ENCODE assay signal across 8 mouse cellular contexts in genomic region chr9:111689680-111690483, GRCm38 (mm10). TPM values are rescaled to one million over a fixed set of nuclear protein-coding genes. Genes with fewer than 3 reads are reported as not detected.
DNase-seq lines count a peak whose midpoint lies in the region; ATAC-seq and TF ChIP-seq lines count a peak whose summit lies in the region.

Stac (minus strand) TSS chr9:111690348.

- H3K36me3 ChIP-seq in E14TG2a.4 (ENCODE audit: insufficient read depth, low read length) = no peaks in the 10 kb centered on the region
- no peaks in the 10 kb centered on the region for H3K36me3 ChIP-seq in hindbrain, embryonic 12.5 days
- H3K36me3 ChIP-seq in midbrain, embryonic 11.5 days (ENCODE audit: control insufficient read depth, insufficient read depth, low read length) = no peaks in the 10 kb centered on the region

- 3% methylated on average over 58 of the region's 64 CpGs for WGBS in hindbrain, embryonic 12.5 days
- WGBS in midbrain, embryonic 11.5 days = 2% methylated on average over 62 of the region's 64 CpGs

- ATAC-seq in hindbrain, embryonic 12.5 days (ENCODE audit: low FRiP score) = peak; percentile 69
- ATAC-seq in midbrain, embryonic 11.5 days (ENCODE audit: low FRiP score) = peak; percentile 88

- peak; percentile 8 for DNase-seq in gastrocnemius, postnatal 14 days
- DNase-seq in gastrocnemius, adult 8-10 months (ENCODE audit: low spot score in 2 of 2) = no peak
- peak; percentile 54 for DNase-seq in embryo, embryonic 9.5 days (ENCODE audit: extremely low spot score)
- peak; percentile 89 for DNase-seq in midbrain, embryonic 11.5 days (ENCODE audit: low spot score, missing footprints)
- DNase-seq in spleen, postnatal 14 days (ENCODE audit: low spot score in 2 of 2) = no peak
- no peak for DNase-seq in frontal cortex, adult 2 months (ENCODE audit: extremely low spot score in 1 of 2, low spot score in 1 of 2)

- 0 out of 2 replicates have a peak, but pooled peaks cover 5% of the 10 kb centered on the region for H3K9me3 ChIP-seq in E14TG2a.4 (ENCODE audit: low read length)
- H3K9me3 ChIP-seq in hindbrain, embryonic 12.5 days (replicated peaks) = no peaks in the 10 kb centered on the region
- H3K9me3 ChIP-seq in midbrain, embryonic 11.5 days (ENCODE audit: control insufficient read depth, low read length) = no peaks in the 10 kb centered on the region

- TF ChIP-seq CTCF in E14TG2a.4 (conservative IDR thresholded peaks at IDR 0.05; ENCODE audit: low read length) = no peak

- intact Hi-C loops in gastrocnemius, postnatal 14 days (cut with DNase I; ENCODE audit: low total_unique reads) = no loop called here

- H3K4me3 ChIP-seq in E14TG2a.4 (replicated peaks; ENCODE audit: low read length) = peak within 1 kb of the TSS; percentile 79
- H3K4me3 ChIP-seq in hindbrain, embryonic 12.5 days = peak within 1 kb of the TSS; percentile 58
- peak within 1 kb of the TSS; percentile 51 for H3K4me3 ChIP-seq in midbrain, embryonic 11.5 days (ENCODE audit: low read depth, low read length)

- H3K9ac ChIP-seq in hindbrain, embryonic 12.5 days = peak within 1 kb of the TSS; percentile 60
- H3K9ac ChIP-seq in midbrain, embryonic 11.5 days (ENCODE audit: low read length) = peak within 1 kb of the TSS; percentile 56

- peaks cover 5% of the 10 kb centered on the region; the same call in 1 of the 2 replicates for H3K4me1 ChIP-seq in E14TG2a.4 (replicated peaks; ENCODE audit: low read depth, low read length)
- H3K4me1 ChIP-seq in hindbrain, embryonic 12.5 days = peaks cover 6% of the 10 kb centered on the region
- H3K4me1 ChIP-seq in midbrain, embryonic 11.5 days (ENCODE audit: control insufficient read depth, insufficient read depth, low read length) = no peaks in the 10 kb centered on the region

- H3K27me3 ChIP-seq in E14TG2a.4 (ENCODE audit: insufficient read depth, low read length) = peaks cover 35% of the 10 kb centered on the region
- peaks cover 33% of the 10 kb centered on the region for H3K27me3 ChIP-seq in hindbrain, embryonic 12.5 days
- peaks cover 5% of the 10 kb centered on the region; the same call in 1 of the 2 replicates for H3K27me3 ChIP-seq in midbrain, embryonic 11.5 days (ENCODE audit: control insufficient read depth, insufficient read depth, low read length)

- peak within 1 kb of the TSS; percentile 96 for H3K4me2 ChIP-seq in hindbrain, embryonic 12.5 days (replicated peaks)
- peak within 1 kb of the TSS; percentile 93 for H3K4me2 ChIP-seq in midbrain, embryonic 11.5 days

- no peak within 1 kb of the TSS for H3K27ac ChIP-seq in hindbrain, embryonic 12.5 days
- H3K27ac ChIP-seq in midbrain, embryonic 11.5 days (ENCODE audit: low read depth, low read length) = no peak within 1 kb of the TSS

RNA-seq across cellular contexts. Expression of gene Stac, which starts in this region (rescaled TPM):
- 1 to 10 TPM in 1 of 2 experiments, under 1 TPM in 1; 0.78 to 1.0 TPM for total RNA-seq in gastrocnemius, postnatal 14 days (2021)
- under 1 TPM; 0.17 to 0.39 (median 0.36) TPM for total RNA-seq in gastrocnemius, adult 8-10 months (2022)
- 1.4 and 1.6 TPM in 2 replicates for polyA plus RNA-seq in hindbrain, embryonic 12.5 days (2016; fragmentation: Nextera tagmentation; extraction: Ambion mirVana)
- 0.34 and 0.69 TPM in 2 replicates for polyA plus RNA-seq in midbrain, embryonic 11.5 days (2014; fragmentation: Nextera tagmentation; extraction: Ambion mirVana)
- polyA plus RNA-seq in frontal cortex, adult 2 months (2012; rRNA removed) = 3.1 and 3.5 TPM in 2 replicates

Comparison
In these comparisons a context has a peak if more than half of its experiments do, and no peak if none do; other contexts are left out.
1. DNase-seq: peak in gastrocnemius, postnatal 14 days (single experiment) and embryo, embryonic 9.5 days (single experiment); none in gastrocnemius, adult 8-10 months (0 of 2), spleen, postnatal 14 days (0 of 2) and frontal cortex, adult 2 months (0 of 2).
2. Peak in DNase-seq, ATAC-seq, H3K4me3 ChIP-seq, H3K9ac ChIP-seq and H3K4me2 ChIP-seq in midbrain, embryonic 11.5 days; RNA of the gene not detected or under 1 TPM.
3. Peak in every context shown above with its lines, with median percentiles within 50 percentile points of each other: H3K4me3 ChIP-seq.